Mouse (Mus musculus) monocyte, adult 2 months (primary cell): ENCODE results near the gene Kdm2b.

Experiments
- DNase-seq, 2 experiments: peaks; one replicate each; pipeline ENCODE4 v3.0.0; 2022; ENCODE audit warnings: low spot score in 2 of 2, low read depth in 1 of 2

The Kdm2b gene

DNA sequence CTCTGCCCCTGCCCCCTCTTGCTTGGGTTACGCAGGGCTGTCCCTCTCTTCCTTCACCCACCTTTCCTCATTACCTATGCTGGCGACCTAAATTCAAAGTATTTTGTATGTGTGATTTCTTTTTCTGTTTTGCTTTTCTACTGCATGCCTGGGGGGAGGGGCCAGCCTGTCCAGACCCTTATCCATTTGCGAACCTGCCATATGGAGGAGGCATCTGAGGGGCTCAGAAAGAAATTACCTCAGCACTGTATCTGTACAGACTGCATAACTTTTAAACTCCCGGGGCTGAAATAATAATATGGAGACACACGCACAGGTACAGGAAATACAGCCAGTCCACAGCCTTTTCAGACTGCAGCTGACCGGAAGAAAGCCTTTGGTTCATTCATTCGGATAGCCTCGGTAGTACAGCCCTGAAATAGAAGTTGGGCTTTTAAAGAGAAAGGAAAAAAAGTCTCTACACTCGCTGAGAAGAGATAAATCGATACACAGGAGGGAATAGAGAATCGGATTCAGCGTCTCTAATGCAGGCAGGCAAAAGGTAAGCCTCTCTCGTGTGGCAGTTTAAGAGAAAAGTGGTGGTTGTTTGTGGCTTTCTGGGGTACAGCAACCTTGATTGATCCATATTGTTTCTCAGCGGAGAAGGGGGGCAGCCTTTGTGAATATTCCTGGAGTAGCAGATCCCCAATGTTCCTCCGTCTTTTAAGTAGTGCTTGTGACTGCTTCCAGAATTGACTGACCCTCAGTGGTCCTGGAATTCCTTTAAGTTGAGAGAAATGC, at the start of gene Kdm2b:
Gene Kdm2b (minus strand): TSS at position 273 of the 780 bp plus-strand sequence.
- DNase-seq, result no peak

DNA sequence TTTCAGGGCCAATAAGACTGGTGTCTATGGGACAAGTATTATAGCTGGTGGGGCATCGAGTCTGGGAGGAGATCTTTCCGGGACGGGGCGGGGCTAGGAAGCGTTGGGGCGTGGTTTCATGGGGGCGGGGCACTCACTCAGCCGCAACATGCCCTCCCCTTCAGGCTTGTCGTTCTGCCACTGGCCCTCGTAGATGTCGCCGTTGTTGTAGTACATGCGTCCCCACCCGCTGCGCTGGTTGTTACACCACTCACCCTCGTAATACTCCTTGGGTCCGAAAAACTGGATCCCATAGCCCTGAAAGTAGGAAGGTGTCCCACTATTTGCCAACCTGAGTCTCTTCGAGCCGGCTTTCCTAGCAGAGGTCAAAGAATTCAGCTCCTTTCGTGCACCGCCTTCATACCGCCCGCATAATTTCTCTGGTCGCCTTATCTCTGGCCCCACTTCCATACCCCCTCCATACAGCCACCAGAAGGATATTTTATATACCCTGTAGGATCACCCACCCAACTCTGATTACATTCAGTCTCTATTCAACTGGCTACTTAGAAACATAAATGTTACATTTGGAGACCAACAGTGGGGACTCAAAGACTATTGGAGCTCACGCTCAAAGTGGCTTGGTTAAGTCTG, 49.6 kb upstream of the Kdm2b start:
- peak; percentile 54 to 75 for DNase-seq

DNA sequence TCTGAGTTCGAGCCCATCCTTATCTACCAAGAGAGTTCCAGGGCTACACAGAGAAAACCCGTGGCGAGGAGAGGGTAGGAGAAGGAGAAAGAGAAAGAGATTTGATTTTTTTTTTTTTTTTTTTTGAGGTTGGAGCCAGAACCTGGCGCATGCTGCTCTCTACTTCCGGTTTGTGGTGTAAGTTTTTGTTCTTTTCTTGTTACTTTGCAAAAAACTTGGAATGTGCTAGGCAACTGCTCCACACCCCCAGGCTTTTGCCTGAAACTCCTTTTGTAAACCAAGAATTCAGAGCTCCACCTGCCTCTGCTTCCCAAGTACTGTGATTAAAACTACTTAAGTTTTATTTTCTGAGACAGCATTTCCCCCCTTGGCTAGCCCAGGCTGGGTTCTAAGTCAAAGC, 48.5 kb upstream of the Kdm2b start:
- DNase-seq, result no peak

DNA sequence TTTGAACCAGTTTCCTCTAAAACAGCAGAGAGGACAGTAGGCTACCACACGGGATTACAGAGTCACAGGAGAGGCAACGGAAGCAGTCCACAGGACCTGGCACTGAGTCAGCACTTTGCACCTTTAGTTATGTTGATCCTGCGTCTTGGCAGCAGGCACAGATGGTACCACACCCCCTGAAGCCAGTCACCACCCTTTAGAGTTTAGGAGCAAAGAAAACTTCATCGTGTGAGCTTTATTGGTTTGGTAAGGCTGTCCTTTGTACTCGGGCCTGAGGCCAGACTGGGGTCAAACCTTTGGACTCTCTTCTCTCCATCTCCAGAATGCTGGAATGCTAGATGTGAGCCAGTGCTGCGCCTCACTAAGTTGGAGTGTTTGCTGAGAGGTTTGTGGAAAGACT, 45.9 kb upstream of the Kdm2b start:
- DNase-seq, result no peak

DNA sequence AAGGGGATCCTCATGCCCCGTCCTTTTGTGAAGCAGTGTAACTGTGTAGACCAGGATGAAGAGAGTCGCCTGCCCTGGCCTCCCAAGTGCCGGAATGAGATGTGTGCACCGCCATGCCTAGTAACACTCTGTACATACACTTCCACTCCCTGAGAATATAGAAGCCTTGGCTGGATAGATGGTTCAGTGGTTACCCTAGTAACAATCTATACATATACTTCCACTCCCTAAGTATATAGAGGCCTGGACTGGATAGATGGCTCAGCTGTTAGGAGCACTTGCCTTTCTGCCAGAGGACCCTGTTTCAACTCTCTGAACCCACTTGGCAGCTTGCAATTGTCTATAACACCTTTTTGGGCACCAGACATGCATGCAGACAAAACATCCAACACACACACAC, 45.5 kb upstream of the Kdm2b start:
- no peak for DNase-seq

DNA sequence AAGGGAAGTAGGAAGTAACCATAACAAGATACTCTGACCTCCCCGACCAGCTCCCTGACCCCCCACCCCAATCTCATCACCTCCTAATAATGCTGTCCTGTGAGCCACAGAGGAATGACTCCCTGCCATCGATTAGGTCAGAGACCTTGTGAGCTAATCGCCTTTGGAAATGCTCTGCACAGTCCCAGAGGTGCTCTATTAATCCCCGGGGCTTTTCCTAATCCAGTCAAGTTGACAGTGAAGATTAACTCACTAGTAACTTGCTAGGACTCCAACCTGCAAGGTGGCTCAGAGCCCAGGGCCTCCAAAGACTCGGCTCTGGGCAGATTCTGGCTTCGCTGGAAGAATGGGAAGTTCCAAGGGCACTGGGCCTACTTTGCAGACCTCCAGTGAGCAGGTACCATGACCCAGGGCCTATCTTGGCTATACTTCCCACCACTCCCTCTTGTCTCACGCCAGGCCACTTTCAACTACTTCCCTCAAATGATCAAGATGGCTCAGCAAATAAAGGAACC, 44.1 kb upstream of the Kdm2b start:
- DNase-seq, result no peak

DNA sequence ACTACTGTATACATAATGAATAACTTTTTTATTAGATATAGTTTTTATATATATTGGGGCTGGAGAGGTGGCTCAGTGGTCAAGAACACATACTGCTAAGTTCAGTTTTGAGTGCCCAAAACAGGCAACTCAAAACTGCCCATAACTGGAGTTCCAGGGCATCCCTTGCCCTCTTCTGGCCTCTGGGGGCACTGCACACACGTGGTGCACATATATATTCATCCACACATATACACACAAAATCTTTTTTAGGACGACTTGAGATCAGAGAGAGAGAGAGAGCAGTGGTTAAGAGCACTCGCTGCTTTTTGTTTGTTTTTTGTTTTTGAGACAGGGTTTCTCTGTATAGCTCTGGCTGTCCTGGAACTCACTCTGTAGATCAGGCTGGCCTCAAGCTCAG, 41.7 kb upstream of the Kdm2b start:
- DNase-seq, result no peak

DNA sequence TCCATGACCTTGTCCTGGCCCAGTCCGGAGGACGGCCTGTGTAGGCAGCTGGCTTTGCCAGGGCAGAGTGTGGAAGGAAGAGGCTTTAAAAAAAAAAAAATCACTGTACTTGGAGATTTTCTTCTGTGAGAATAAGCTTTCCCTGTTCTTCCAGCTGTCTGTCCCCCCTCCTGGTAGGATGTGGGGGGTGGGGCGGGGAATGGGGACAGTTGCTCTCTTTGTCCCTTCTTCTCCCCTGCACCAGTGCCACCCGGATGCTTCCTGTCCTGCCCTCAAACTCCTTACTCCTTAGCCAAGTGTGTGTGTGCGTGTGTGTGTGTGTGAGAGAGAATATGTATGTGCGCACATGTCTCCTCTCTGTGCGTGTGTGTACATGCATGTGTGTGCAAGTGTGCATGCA, 40.1 kb upstream of the Kdm2b start:
- DNase-seq, result no peak

DNA sequence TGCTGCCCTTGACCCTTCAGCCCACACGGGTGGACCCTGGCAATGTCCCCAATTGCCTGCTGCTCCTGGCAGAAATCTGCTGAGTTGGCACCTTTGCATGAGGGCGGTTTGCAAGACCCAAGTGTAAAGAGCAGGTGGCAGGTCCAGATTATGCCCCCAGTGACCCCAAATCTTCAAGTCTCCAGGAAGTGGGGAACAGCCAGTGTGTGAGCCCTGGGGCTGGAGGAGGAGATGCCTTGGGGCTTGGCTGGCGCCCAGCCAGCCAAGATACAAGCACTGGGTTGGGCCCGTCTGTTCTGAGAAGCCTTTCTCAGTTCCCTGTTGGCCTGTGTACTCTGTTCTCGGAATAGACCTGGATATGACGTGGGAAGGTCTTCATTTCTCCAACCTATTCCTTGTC, 37.8 kb upstream of the Kdm2b start:
- DNase-seq, result no peak

DNA sequence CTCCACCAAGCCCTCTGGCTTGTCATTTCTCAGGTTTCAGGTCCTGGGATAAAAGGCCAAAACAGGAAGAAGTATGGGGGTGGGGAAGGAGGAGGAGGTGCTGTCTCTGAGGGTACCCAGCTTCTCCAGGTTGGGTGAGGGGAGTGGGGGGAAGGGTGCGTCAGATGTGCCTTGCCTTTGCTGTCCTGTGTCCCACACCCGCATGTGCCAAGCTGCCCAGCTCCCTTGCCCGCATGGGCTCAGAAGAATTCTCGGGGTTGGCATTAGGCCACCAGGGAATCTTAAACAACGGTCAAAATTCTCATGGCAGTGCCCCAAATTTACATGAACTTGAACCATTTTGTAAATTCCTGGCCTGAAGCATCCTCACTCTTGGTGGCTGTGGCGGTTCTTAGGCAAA, 36.8 kb upstream of the Kdm2b start:
- DNase-seq, result no peak

DNA sequence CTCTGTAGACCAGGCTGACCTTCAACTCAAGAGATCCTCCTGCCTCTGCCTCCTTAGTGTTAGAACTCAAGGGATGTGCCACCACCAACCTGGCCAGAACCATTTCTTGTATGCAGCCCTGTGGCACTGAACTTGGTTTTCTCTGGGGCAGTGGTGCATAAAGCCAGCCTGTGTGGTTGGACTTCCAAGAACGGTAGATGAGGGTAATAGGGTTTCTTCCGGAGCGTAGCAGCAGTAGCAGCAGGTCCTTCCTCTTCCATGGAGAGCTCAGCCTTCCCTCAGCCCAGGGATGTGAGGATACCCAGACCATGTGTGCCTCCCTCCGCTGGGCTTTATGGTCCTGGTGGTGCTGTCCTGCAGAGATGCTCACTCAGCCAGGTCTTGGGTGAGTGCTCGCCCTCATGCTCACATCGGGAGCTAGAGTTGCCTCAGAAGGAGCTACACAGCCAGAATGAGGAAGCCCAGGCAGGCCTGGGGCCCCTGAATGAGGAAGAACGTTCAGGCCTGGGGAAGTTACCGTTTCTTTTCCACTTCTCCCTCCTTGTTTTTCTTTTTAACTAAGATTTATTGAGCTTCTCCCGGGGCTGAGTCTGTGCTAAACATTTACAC, 35.4 kb upstream of the Kdm2b start:
- peak; percentile 73 to 74 for DNase-seq

DNA sequence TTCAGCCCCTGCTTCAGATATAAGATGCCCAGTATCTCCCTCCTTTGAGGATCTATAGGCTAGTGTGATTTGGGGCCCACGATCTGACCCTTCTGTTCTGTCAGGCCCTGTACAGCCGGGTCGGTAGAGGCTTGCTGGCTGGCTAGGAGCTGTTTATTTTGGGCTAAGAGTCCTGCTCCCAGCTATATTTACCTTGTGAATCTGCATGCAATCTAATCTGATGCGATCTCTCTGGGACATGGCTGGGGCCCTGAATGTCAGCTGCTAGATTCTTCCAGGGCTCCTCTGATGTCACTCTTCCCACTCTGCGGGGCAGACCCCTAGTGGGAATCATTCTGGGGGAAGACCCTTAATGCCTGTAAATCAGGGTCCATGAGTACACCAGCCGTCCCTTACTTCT, 34.7 kb upstream of the Kdm2b start:
- no peak for DNase-seq

DNA sequence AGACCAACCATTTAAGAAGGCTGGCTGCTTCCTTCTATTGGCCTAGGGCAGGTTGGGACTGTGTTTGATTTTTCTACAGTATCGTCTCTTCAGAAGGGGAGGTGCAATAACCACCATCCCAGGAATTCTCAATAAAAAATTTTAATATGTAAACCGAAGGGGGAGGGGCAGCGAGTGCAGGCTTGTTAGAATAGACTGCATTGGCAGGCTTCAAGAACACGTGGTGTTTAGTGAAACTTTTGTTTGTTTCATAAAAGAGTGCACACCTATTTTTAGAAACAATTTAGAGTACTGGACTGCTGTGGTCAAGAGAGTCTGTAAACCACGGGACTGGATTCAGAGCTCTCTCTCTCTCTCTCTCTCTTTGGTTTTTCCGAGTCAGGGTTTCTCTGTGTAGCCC, 33.4 kb upstream of the Kdm2b start:
- DNase-seq, result no peak

DNA sequence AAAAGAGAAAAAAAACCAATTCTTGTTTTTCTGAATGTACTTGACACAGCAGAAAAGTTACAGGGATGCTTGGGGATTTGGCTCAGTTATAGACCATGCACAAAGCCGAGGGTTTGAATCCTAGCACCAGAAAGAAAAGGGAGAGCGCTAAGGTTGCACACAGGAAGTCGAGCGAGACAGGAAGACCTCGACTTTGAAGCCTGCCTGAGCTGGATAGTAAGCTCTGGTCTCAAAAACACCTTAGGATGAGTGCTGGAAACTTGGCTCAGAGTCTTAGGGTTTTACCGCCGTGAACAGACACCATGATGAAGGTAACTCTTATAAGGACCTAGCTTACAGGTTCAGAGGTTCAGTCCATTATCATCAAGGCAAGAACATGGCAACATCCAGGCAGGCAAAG, 31.8 kb upstream of the Kdm2b start:
- DNase-seq, result no peak

DNA sequence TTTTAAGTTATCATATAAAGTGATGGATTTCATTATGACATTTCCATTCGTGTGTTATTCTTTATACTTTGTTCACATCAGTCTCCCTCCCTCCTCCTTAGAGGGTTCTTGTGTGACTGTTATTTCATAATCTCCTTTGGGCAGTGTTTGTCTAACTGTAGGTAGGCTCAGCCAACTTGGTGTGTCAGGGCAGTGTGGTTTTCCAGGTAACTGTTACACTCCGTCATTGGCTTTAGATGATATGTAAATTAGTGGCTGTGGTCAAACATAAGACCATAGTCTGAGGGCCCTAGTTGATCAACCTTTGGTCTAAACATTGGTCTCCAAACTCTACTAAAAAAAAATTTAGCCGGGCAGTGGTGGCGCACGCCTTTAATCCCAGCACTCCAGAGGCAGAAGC, 30.8 kb upstream of the Kdm2b start:
- DNase-seq, result no peak

DNA sequence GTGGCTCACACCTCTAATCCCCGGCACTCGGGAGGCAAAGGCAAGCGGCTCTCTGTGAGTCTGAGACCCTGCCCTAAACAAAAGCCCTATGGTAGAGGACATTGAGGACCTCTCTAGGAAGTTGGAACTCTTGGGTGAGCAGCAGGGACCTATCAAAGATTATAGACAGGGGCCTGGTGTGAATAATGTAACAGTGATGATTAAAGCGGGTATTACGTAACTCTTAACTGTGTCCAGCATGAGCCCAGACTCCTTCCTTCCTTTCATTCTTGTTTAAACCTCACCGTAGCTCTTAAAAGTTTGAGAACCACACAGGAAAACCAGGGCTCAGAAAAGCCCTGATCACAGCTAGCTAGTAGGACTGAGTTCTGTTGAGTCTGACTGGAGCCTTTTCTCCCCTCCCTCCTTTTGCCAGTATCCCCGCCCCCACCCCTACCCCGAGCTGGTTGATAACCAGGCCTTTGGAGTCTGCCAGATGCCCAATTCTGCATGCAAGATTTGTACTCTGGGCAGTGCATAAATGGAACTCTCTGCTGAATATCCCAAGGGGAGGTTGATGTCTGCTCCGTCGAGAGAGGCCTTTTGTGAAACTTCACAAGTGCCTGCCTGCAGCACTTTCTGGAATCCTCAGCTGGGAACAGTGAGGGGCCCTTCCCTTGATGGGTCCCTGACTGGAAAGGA, 29.9 kb upstream of the Kdm2b start:
- DNase-seq, result no peak

DNA sequence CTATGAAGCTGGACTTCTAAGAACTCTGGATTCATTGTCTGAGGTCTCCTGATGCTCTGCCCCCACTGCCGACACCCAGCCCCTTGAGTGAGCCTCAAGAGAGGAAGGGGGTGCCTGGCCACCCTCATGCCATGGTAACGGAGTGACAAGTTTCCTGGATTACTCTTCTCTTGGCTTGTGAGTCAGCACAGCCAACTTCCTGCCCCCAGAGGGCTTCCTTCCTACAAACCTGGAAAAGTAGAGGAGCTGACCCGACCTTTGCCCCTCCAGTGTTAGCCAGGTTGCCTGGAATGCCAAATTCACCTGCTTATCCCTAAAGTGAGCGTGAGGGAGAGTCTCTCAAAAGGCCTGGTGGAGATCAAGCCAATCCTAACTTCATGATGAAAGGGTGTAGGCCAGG, 27.9 kb upstream of the Kdm2b start:
- no peak for DNase-seq

DNA sequence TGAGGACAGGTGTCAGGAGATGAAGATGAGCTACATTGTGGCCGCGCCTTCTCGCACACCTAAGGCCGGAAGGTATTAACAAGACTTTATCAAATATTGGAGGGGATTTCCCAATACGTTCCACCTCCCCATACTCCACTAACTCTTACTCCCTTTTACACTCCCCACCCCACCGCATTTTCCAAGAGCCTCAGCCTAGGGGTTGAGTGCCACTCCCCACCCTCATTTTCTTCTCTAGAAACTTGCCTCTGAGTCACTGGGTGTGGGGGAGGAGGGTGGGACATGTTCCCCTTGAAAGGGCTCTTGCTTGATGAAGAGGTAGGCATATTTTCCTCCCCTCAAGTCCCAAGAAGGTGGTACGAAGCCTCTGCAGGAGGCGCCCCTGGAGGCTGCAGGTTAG, 26.3 kb upstream of the Kdm2b start:
- DNase-seq, result no peak

DNA sequence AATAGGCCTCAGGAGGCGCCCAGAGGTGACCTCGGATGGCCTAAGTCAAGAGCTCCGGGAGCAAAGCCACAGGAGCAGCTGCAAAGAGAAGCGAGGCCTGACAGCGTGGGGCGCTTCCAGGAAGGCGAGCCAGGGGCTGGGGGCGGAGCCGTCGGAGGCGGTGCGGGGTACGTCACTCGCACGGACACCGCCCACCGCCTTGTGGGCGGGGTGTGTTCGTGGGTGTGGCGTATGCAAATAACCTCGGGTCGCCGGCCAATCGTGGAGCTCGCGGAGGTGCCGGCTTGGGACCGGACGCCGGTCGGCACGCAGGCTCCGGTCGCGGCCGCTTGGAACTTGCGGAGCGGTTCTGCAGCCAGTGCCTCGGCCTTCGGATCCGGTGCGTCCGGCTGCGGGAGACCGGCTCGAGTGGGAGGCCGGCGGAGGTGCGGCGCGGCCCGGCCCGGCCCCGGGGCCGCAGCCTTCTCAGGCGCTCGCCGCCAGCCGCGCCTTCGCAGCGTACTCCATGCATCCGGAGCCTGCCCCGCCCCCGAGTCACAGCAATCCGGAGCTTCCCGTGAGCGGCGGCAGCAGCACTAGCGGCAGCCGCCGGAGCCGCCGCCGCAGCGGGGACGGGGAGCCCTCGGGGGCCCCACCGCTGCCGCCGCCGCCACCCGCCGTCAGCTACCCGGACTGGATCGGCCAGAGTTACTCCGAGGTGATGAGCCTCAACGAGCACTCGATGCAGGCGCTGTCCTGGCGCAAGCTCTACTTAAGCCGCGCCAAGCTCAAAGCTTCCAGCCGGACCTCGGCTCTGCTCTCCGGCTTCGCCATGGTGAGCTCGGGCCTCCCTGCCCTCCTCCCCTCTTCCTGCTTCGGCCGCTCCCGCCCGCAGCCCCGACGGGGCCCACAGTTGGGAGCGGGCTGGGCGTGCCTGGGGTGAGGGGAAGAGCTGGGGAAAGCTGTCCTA, 25.4 kb upstream of the Kdm2b start, which contains the start of gene Orai1:
Gene Orai1 (plus strand): TSS at position 322 of the 949 bp plus-strand sequence.
- DNase-seq, result peak; percentile 94 to 97

DNA sequence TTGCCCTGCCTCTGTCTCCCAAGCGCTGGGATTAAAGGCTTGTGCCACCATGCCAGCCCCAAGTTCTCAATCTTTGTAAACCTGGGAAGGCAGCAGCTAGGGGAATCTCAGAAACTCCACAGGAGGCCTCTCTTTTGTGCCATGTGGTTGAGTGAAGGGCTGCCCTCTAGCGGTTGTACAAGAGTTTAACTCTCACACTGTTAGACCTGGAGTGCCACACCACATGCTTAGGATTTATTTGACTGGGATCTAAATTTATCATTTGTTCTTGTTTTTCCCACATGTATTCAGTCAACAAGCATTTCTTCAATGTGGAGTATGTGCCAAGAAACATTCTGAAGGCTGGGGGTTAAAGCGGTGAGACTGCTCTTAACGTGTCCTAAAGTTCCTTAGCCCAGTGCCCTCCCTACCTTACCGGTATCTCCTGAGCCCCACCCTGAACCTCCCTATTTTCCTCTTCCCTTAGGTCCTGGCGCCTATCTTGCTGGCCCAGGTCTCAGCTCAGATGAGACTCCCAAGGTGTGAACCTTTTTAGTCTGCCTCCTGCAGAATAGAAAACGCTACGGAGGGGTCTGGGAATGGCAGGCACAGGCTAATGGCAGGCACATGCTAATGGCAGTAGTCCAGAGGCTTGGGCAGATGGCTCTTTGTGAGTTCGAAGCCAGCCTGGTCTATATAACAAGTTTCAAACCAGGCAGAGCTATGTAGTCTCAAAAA, 24.1 kb upstream of the Kdm2b start:
- peak in 1 of 2 experiments; percentile 36 for DNase-seq
